Mouse (Mus musculus) kidney, postnatal 10 days (tissue): ENCODE results near the gene Rcor2.

Experiments
- DNase-seq: peaks from one replicate; pipeline ENCODE4 v3.0.0; 2021; ENCODE audit warnings: mixed read lengths

Gene Rcor2

GRCm38 (mm10) chr19:7265478-7266191 is 1.5 kb upstream of the Rcor2 start:
- peak; percentile 44 for DNase-seq

GRCm38 (mm10) chr19:7266421-7266831 is 699 bp upstream of the Rcor2 start:
- DNase-seq: peak; percentile 17

- DNase-seq: peak; percentile 92
Observed at GRCm38 (mm10) chr19:7267781-7268721, 926 bp downstream of the Rcor2 start.

GRCm38 (mm10) chr19:7268722-7269090 is 1.6 kb downstream of the Rcor2 start:
- DNase-seq: peak; percentile 89

- peak; percentile 39 for DNase-seq
Observed at GRCm38 (mm10) chr19:7269290-7270044, 2.3 kb downstream of the Rcor2 start.

- no peak for DNase-seq
Observed at GRCm38 (mm10) chr19:7273486-7273885, 6.4 kb downstream of the Rcor2 start.

GRCm38 (mm10) chr19:7274326-7274990 is 7.3 kb downstream of the Rcor2 start:
- peak; percentile 20 for DNase-seq

GRCm38 (mm10) chr19:7275131-7275789 is 8.1 kb downstream of the Rcor2 start:
- DNase-seq: peak; percentile 26

GRCm38 (mm10) chr19:7276053-7276659 is 9.0 kb downstream of the Rcor2 start:
- DNase-seq: no peak

- DNase-seq: no peak
Observed at GRCm38 (mm10) chr19:7276796-7277195, 9.7 kb downstream of the Rcor2 start.

- DNase-seq: no peak
Observed at GRCm38 (mm10) chr19:7278200-7278906, 11.2 kb downstream of the Rcor2 start.

GRCm38 (mm10) chr19:7279114-7279513 is 12.0 kb downstream of the Rcor2 start:
- DNase-seq: peak; percentile 77

GRCm38 (mm10) chr19:7280557-7281330 is 13.6 kb downstream of the Rcor2 start:
- no peak for DNase-seq

GRCm38 (mm10) chr19:7286563-7287315 is 19.6 kb downstream of the Rcor2 start:
- DNase-seq: no peak

- no peak for DNase-seq
Observed at GRCm38 (mm10) chr19:7288288-7288687, 21.2 kb downstream of the Rcor2 start.

- DNase-seq: no peak
Observed at GRCm38 (mm10) chr19:7289767-7290166, 22.6 kb downstream of the Rcor2 start.

GRCm38 (mm10) chr19:7291958-7292709 is 25.0 kb downstream of the Rcor2 start:
- no peak for DNase-seq

GRCm38 (mm10) chr19:7294098-7294876 is 27.2 kb downstream of the Rcor2 start:
- peak; percentile 48 for DNase-seq
